Mouse (Mus musculus) stomach, embryonic 16.5 days (tissue): ENCODE data around the gene Klrg1. TPM values are rescaled to one million over a fixed set of nuclear protein-coding genes. Genes with fewer than 3 reads are reported as not detected.

Source experiments
- ATAC-seq: fragments of 200-750 bp; cut with Nextera tagmentation; 2 replicates; pipeline ENCODE4 v1.8.0; 2017; ENCODE audit warnings: moderate number of reproducible peaks, moderate TSS enrichment; ENCODE audit not compliant: insufficient read depth, low FRiP score
- H3K27ac ChIP-seq: fragments of 300-500 bp; sonication (generic); 2 replicates; pipeline ENCODE4 v1.5.1; 2014; ENCODE audit warnings: low read length
- H3K27me3 ChIP-seq: fragments of 300-500 bp; sonication (generic); 2 replicates; pipeline ENCODE4 v1.6.1; 2014; ENCODE audit warnings: low read length, control low read depth, mixed read lengths; ENCODE audit not compliant: control insufficient read depth, insufficient read depth
- H3K36me3 ChIP-seq: fragments of 300-500 bp; sonication (generic); 2 replicates; pipeline ENCODE4 v1.6.1; 2014; ENCODE audit warnings: low read length; ENCODE audit not compliant: control insufficient read depth, insufficient read depth
- H3K4me1 ChIP-seq: fragments of 300-500 bp; sonication (generic); 2 replicates; pipeline ENCODE4 v1.6.1; 2014; ENCODE audit warnings: low read length, control low read depth, mixed read lengths; ENCODE audit not compliant: control insufficient read depth, insufficient read depth
- H3K4me2 ChIP-seq: fragments of 300-500 bp; sonication (generic); 2 replicates; pipeline ENCODE4 v1.6.1; 2014; ENCODE audit warnings: low read depth, low read length, mixed read lengths
- H3K4me3 ChIP-seq: fragments of 300-500 bp; sonication (generic); replicated peaks from 2 replicates; pipeline ENCODE4 v1.5.1; 2014; ENCODE audit warnings: mild to moderate bottlenecking, low read length
- H3K9ac ChIP-seq: fragments of 300-500 bp; sonication (generic); 2 replicates; pipeline ENCODE4 v1.6.1; 2014; ENCODE audit warnings: low read length
- H3K9me3 ChIP-seq: fragments of 300-500 bp; sonication (generic); replicated peaks from 2 replicates; pipeline ENCODE4 v1.6.1; 2016; ENCODE audit warnings: low read length, control low read depth; ENCODE audit not compliant: control insufficient read depth
- WGBS: fragments of 180-500 bp; shearing (Covaris S2); extraction: QIAGEN DNeasy Blood & Tissue Kit; methylation state at CpG from one replicate; pipeline ENCODE4 v1.1.7; 2014; 5-methylcytosine and 5-hydroxymethylcytosine counted together
- polyA plus RNA-seq: library from polyadenylated mRNA; unstranded; fragments of >200 nt; fragmentation: Nextera tagmentation; extraction: Ambion mirVana; gene quantifications from 2 replicates; pipeline ENCODE4 v1.2.1, GENCODE M21; 2015

The Klrg1 gene
- polyA plus RNA-seq, 1 experiment from 2014 or later = not detected

DNA sequence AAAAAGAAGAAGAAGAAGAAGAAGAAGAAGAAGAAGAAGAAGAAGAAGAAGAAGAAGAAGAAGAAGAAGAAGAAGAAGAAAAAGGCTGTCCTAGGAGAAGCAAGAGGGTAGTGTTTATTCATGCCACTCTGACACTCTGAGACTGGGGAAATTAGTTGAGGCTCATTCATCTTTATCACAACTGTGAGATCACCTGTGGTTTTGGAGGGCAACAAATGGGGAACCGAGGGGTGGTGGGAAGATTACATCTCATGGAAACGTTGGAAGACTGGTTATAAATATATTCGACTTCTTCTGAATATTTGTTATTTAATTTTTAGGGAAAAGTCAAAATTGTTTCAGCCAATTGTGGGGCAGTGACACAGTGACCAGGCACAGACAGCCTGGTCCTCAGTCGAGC lies 32.6 kb downstream of the Klrg1 start:
- H3K9ac ChIP-seq = no peak overlapping the region
- H3K9me3 ChIP-seq = no peaks in the 10 kb centered on the region
- WGBS = 62% methylated on average over 4 of the region's 4 CpGs
- no peak for ATAC-seq
- H3K27me3 ChIP-seq = no peaks in the 10 kb centered on the region
- H3K4me1 ChIP-seq = no peaks in the 10 kb centered on the region
- H3K4me2 ChIP-seq = no peak overlapping the region
- H3K27ac ChIP-seq = no peak overlapping the region
- H3K36me3 ChIP-seq = no peaks in the 10 kb centered on the region
- H3K4me3 ChIP-seq = no peak overlapping the region

Other genes starting within 250 kb of the Klrg1 start
- 132 and 137 TPM in 2 replicates for gene M6pr, start 25.8 kb upstream of the Klrg1 start, polyA plus RNA-seq
- gene Phc1, start 57.7 kb upstream of the Klrg1 start, polyA plus RNA-seq = 10.3 and 11.0 TPM in 2 replicates
- 6.6 and 7.3 TPM in 2 replicates for gene Rimklb, start 215.9 kb upstream of the Klrg1 start, polyA plus RNA-seq
- gene Mfap5, start 223.0 kb upstream of the Klrg1 start, polyA plus RNA-seq = 86.4 and 115 TPM in 2 replicates